21 mouse cellular contexts compared by ENCODE assay signal in the genomic region with DNA sequence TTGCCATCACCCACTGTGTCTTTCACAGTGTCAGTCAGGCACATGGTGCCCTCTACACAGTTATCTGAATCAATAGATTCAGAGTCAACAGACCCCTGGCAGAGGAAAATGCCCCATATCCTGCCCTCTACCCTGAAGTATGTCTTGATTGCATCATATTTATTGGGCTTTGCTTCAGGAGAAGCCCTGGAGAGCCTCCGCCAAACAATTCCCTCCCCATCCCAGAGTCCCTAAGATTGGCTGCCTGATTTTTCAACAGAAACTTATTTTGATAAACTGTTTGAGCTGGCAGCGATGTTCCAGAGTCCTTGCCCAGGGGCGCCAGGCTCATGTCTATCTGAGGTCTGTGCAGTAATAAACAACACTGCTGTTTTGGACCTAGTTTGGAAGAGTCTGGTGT.
"Had no signal": no experiment of that assay in that cellular context is flagged by ENCODE, and none has a peak within 500 bp of the region (broad histone marks: within the 10 kb centered on the region; RNA-seq: fewer than 3 reads in every experiment).

No protein-coding gene starts in this region.

- H3K9ac ChIP-seq: kidney, embryonic 15.5 days; liver, embryonic 14.5 days; lung, embryonic 15.5 days; midbrain, embryonic 13.5 days; neural tube, embryonic 13.5 days had no signal

- ATAC-seq: midbrain, embryonic 13.5 days; midbrain, embryonic 16.5 days had no signal

- H3K4me3 ChIP-seq: kidney, embryonic 15.5 days; lung, embryonic 15.5 days; megakaryocyte, embryonic 14.5 days; midbrain, embryonic 10.5 days; midbrain, embryonic 13.5 days; myocyte; neural tube, embryonic 13.5 days had no signal

- H3K4me2 ChIP-seq: kidney, embryonic 15.5 days; liver, embryonic 11.5 days; lung, embryonic 15.5 days; midbrain, embryonic 13.5 days; neural tube, embryonic 13.5 days had no signal

- DNase-seq: kidney, adult 8-10 months; kidney, postnatal 14 days; kidney, postnatal 4 days; layer of hippocampus, adult 9-11 months; lung, adult 18-20 months; lung, postnatal 10 days; lung, postnatal 36 days; thymus, adult 2 months; thymus, postnatal 14 days; thymus, postnatal 4 days had no signal

- H3K4me1 ChIP-seq: kidney, embryonic 15.5 days; lung, embryonic 15.5 days; megakaryocyte, embryonic 14.5 days; midbrain, embryonic 10.5 days; midbrain, embryonic 13.5 days; neural tube, embryonic 13.5 days had no signal

- H3K36me3 ChIP-seq: kidney, embryonic 15.5 days; lung, embryonic 15.5 days; midbrain, embryonic 10.5 days; midbrain, embryonic 13.5 days; neural tube, embryonic 13.5 days had no signal

- H3K27me3 ChIP-seq: kidney, embryonic 15.5 days; lung, embryonic 15.5 days; megakaryocyte, embryonic 14.5 days; midbrain, embryonic 13.5 days; neural tube, embryonic 13.5 days had no signal

- H3K27ac ChIP-seq: kidney, embryonic 15.5 days; liver, embryonic 14.5 days; lung, embryonic 15.5 days; midbrain, embryonic 10.5 days; midbrain, embryonic 13.5 days; neural tube, embryonic 13.5 days; stomach, postnatal 0 days had no signal

- H3K9me3 ChIP-seq: kidney, embryonic 15.5 days; lung, embryonic 15.5 days; midbrain, embryonic 10.5 days; midbrain, embryonic 13.5 days; neural tube, embryonic 13.5 days had no signal
